Mouse (Mus musculus) heart, embryonic 14.5 days (tissue): ENCODE results near the gene Rab37. TPM values are rescaled to one million over a fixed set of nuclear protein-coding genes. Genes with fewer than 3 reads are reported as not detected.

Experiments used
- ATAC-seq: fragments of 200-750 bp; cut with Nextera tagmentation; 2 replicates; pipeline ENCODE4 v1.8.0; 2017; ENCODE audit warnings: low read depth, moderate TSS enrichment; ENCODE audit not compliant: insufficient number of reproducible peaks, insufficient read depth, low FRiP score
- H3K27ac ChIP-seq, 2 experiments: fragments of 200-500 bp in 1 of 2; fragments of 300-500 bp in 1 of 2; sonication (generic) in 1 of 2; replicated peaks in 1 of 2; 2 replicates each; pipeline ENCODE4 v1.5.1; 2012 to 2014; ENCODE audit warnings: low read depth in 2 of 2, low read length in 2 of 2, control low read depth in 1 of 2, mild to moderate bottlenecking in 1 of 2, mixed read lengths in 1 of 2; ENCODE audit not compliant: control insufficient read depth in 1 of 2, insufficient read depth in 1 of 2
- H3K27me3 ChIP-seq: fragments of 300-500 bp; sonication (generic); 2 replicates; pipeline ENCODE4 v1.6.1; 2014; ENCODE audit warnings: mild to moderate bottlenecking, low read length, control low read depth; ENCODE audit not compliant: control insufficient read depth, insufficient read depth
- H3K36me3 ChIP-seq: fragments of 300-500 bp; sonication (generic); 2 replicates; pipeline ENCODE4 v1.6.1; 2014; ENCODE audit warnings: mild to moderate bottlenecking, control low read depth, low read length, mixed read lengths; ENCODE audit not compliant: control insufficient read depth, insufficient read depth
- H3K4me1 ChIP-seq, 2 experiments: fragments of 200-500 bp in 1 of 2; fragments of 300-500 bp in 1 of 2; sonication (generic) in 1 of 2; 2 replicates each; pipeline ENCODE4 v1.6.1; 2012 to 2014; ENCODE audit warnings: low read length in 2 of 2, control low read depth in 1 of 2, mixed read lengths in 1 of 2; ENCODE audit not compliant: control insufficient read depth in 2 of 2, insufficient read depth in 2 of 2
- H3K4me2 ChIP-seq: fragments of 300-500 bp; sonication (generic); 2 replicates; pipeline ENCODE4 v1.6.1; 2014; ENCODE audit warnings: mild to moderate bottlenecking, low read length
- H3K4me3 ChIP-seq, 2 experiments: fragments of 200-500 bp in 1 of 2; fragments of 300-500 bp in 1 of 2; sonication (generic) in 1 of 2; 2 replicates each; pipeline ENCODE4 v1.5.1; 2012 to 2014; ENCODE audit warnings: low read length in 2 of 2, mild to moderate bottlenecking in 2 of 2, control low read depth in 1 of 2, low read depth in 1 of 2, moderate library complexity in 1 of 2; ENCODE audit not compliant: control insufficient read depth in 1 of 2, insufficient read depth in 1 of 2
- H3K9ac ChIP-seq: fragments of 300-500 bp; sonication (generic); 2 replicates; pipeline ENCODE4 v1.6.1; 2014; ENCODE audit warnings: mild to moderate bottlenecking, low read length
- H3K9me3 ChIP-seq: fragments of 300-500 bp; sonication (generic); 2 replicates; pipeline ENCODE4 v1.6.1; 2016; ENCODE audit warnings: low read length, control low read depth; ENCODE audit not compliant: control insufficient read depth
- WGBS: fragments of 180-500 bp; shearing (Covaris S2); extraction: QIAGEN DNeasy Blood & Tissue Kit; methylation state at CpG from one replicate; pipeline ENCODE4 v1.1.7; 2014; 5-methylcytosine and 5-hydroxymethylcytosine counted together
- polyA plus RNA-seq: library from polyadenylated mRNA; unstranded; fragments of >200 nt; fragmentation: Nextera tagmentation; extraction: Ambion mirVana; gene quantifications from 2 replicates; pipeline ENCODE4 v1.2.1, GENCODE M21; 2014

Gene Rab37
- polyA plus RNA-seq, 1 experiment from 2014 or later, result 0.89 TPM

DNA sequence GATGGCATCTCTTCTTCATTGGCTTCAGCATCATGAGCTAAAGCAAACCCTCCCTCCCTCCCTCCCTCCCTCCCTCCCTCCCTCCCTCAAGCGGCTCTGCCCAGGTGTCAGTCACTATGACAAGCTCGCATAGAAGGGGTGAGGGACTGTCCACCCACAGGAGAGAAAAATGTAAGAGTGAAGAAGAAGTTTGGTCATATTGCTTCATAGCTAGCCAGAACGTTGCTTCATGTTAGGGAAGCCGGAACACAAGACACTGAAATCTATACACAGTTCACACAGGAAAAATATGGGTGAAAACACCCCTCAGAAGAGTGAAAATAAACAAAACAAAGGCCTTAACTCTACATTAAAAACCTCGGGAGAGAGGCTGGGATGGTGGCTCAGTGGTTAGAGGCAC lies 19.0 kb downstream of the Rab37 start:
- no peaks in the 10 kb centered on the region for H3K27me3 ChIP-seq
- no peak overlapping the region for H3K4me2 ChIP-seq
- no peak for ATAC-seq
- H3K4me3 ChIP-seq, result no peak overlapping the region
- no peak overlapping the region for H3K27ac ChIP-seq
- WGBS, result 73% methylated on average over 4 of the region's 5 CpGs
- peaks cover 3% of the 10 kb centered on the region; the same call in 1 of the 2 replicates for H3K9me3 ChIP-seq
- no peaks in the 10 kb centered on the region for H3K36me3 ChIP-seq
- H3K4me1 ChIP-seq, result no peaks in the 10 kb centered on the region
- no peak overlapping the region for H3K9ac ChIP-seq

DNA sequence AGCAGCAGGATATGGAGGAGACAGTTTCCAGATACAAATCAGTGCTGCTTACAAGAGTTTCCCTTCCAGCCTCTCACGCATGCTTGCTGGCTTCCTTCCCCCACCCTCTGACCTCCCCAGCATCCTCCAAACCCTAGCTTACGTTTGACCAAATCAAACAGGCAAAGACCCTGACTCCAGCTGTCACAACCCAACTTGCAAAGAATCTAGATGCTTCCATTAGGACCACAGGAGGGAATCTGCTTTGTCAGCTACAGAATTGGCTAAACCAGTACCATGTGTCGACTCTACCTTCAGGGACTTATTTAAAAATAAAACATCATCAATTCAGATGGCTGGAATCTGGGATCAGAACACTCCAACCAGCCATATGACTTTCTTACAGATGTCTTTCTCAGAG lies 21.0 kb downstream of the Rab37 start:
- Histone ChIP-seq H3K9ac (no peak overlapping the region), H3K27ac (no peak overlapping the region), H3K4me3 (no peak overlapping the region), H3K4me1 (no peaks in the 10 kb centered on the region), H3K9me3 (no peaks in the 10 kb centered on the region), H3K36me3 (no peaks in the 10 kb centered on the region), H3K27me3 (no peaks in the 10 kb centered on the region), H3K4me2 (no peak overlapping the region)
- 28% methylated on average over 3 of the region's 3 CpGs for WGBS
- ATAC-seq, result no peak

DNA sequence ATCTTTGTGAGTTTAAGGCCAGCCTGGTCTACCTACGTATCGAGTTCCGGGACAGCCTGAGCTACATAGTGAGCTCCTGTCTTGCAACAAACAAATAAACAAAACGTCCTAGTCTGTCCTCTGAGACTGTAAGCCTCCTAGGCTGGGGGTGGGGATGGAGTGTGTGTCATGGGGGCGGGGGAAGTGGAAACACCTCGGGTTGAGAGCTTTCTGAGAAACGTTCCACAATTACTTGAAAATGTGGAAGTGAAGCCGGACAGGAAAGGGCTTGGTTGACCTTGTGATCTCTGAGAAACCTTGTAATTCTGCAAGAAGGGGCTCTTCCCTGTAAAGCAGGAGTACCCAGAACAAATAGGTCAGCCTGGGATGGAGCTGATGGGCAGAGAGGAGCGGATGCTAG lies 28.2 kb downstream of the Rab37 start:
- WGBS, result 61% methylated on average over 9 of the region's 9 CpGs

DNA sequence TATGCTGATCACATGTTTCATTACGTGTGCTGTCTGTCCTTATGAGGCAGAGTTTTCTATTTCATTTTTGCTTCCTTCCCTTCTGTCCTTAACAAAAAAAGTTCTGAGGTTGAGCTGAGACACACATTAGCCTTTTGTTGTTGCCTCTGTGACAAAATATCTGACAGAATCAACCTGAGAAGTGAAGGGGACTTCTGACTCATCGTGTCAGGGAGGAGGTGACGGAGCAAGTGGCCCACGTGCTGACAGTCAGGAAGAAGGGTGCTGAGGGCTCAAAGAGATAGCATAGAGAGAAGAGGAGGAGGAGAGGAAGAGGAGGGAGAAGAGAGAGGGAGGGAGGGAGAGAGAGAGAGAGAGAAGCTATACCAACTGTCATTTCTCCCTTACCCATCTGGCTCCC lies 37.3 kb downstream of the Rab37 start:
- Histone ChIP-seq H3K36me3 (no peaks in the 10 kb centered on the region), H3K9ac (no peak overlapping the region), H3K4me1 (no peaks in the 10 kb centered on the region), H3K27ac (no peak overlapping the region), H3K9me3 (no peaks in the 10 kb centered on the region), H3K27me3 (no peaks in the 10 kb centered on the region), H3K4me3 (no peak overlapping the region), H3K4me2 (no peak overlapping the region)
- WGBS, result 39% methylated on average over 4 of the region's 4 CpGs
- ATAC-seq, result no peak

More for the DNA sequence above, 28.2 kb downstream of the Rab37 start:
- H3K9me3 ChIP-seq, result no peaks in the 10 kb centered on the region
- H3K27ac ChIP-seq, result no peak overlapping the region
- H3K4me3 ChIP-seq, result no peak overlapping the region
- no peak overlapping the region for H3K4me2 ChIP-seq
- no peak for ATAC-seq
- H3K27me3 ChIP-seq, result no peaks in the 10 kb centered on the region
- no peaks in the 10 kb centered on the region for H3K4me1 ChIP-seq
- H3K36me3 ChIP-seq, result no peaks in the 10 kb centered on the region
- no peak overlapping the region for H3K9ac ChIP-seq

DNA sequence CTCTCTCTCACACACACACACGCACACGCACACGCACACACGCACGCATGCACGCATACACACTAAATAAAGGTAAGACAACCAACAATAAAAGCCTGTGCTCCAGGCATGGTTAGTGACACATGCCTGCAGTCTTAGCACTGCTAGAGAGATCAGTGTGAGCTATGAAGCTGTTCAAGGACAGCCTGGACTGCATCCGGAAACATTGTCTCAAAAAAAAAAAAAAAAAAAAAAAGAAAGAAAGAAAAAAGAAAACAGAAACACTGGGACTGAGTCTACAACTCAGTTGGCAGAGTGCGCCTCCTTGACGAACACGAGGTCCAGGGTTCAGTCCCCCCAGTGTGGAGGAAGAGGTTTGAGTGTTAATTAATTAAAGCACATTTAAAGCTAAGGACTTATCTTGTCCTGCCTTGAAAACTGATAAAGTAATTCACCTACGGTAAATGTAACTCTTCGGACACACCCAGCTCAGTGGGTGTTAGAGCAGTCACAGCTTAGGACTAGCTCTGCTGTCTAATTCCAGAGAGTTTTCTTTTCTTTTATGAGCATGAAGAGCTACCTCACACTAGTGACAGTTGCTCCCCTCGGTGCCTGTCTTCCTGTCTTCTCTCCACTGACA lies 38.4 kb downstream of the Rab37 start:
- Histone ChIP-seq H3K9me3 (no peaks in the 10 kb centered on the region), H3K27ac (no peak overlapping the region), H3K36me3 (no peaks in the 10 kb centered on the region), H3K27me3 (no peaks in the 10 kb centered on the region), H3K4me2 (no peak overlapping the region), H3K4me3 (no peak overlapping the region), H3K4me1 (no peaks in the 10 kb centered on the region), H3K9ac (no peak overlapping the region)
- no peak for ATAC-seq
- 80% methylated on average over 13 of the region's 13 CpGs for WGBS

DNA sequence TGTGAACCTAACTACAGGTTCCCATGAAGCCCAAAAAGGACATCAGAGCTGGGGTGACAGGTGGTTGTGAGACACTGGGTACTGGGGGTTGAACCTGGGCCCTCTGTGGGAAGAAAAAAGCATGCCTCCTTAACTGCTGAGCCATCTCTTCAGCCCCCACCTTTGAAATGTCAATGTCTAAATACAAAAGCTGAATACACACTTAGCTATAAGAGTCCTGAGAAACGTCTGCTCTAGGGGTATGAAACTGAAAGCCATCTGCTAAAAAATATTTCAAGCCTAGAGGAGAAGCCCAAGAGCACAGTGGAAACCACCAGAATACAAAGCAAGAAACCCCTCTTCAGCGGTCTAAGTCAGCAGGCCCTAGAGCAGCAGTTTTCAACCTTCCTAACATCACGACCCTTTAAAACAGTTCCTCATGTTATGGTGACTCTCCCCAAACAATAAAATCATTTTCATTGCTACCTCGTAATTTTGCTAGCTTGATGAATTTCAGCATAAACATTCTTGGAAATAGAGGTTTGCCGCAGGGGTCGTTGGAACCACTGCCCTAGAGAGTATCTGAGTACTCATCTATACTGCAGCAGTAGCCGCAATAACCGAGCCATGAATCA lies 40.6 kb downstream of the Rab37 start:
- no peak for ATAC-seq
- no peak overlapping the region for H3K4me3 ChIP-seq
- H3K27ac ChIP-seq, result no peak overlapping the region
- H3K4me2 ChIP-seq, result no peak overlapping the region
- H3K36me3 ChIP-seq, result no peaks in the 10 kb centered on the region
- H3K9me3 ChIP-seq, result no peaks in the 10 kb centered on the region
- WGBS, result 77% methylated on average over 8 of the region's 8 CpGs
- H3K27me3 ChIP-seq, result no peaks in the 10 kb centered on the region
- H3K4me1 ChIP-seq, result no peaks in the 10 kb centered on the region
- H3K9ac ChIP-seq, result no peak overlapping the region

DNA sequence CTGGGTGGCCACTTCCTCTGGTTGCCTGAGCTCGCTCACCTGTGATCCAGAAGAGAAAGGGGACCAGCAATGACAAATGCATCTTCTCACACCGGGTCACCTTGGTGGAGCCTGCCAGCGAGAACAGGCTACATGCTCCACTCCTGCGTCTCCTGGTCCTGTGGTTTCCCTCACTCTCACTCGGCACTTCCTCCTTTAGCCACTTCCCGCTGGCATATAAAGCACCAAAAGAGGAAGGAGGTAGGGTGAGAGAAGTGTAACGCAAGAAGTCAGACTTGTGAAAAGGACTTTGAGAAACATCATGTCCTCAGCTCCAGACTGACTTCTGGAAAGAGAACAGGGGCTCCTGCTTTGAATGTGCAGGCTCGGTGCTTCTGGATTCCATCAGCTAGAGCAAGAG lies 42.6 kb downstream of the Rab37 start, which contains the start of gene Cd300lf:
Gene Cd300lf, minus strand, starts transcription at position 193 of the 400 bp plus-strand sequence.
- no peak within 1 kb of the TSS for H3K9ac ChIP-seq
- no peaks in the 10 kb centered on the region for H3K9me3 ChIP-seq
- no peak within 1 kb of the TSS for H3K4me2 ChIP-seq
- no peak within 1 kb of the TSS for H3K27ac ChIP-seq
- no peak for ATAC-seq
- H3K4me3 ChIP-seq, result no peak within 1 kb of the TSS
- H3K36me3 ChIP-seq, result no peaks in the 10 kb centered on the region
- WGBS, result 64% methylated on average over 8 of the region's 8 CpGs
- no peaks in the 10 kb centered on the region for H3K4me1 ChIP-seq
- H3K27me3 ChIP-seq, result no peaks in the 10 kb centered on the region
